Comparison of ENCODE assay signal across 16 mouse cellular contexts in genomic region chr19:31779021-31779420, GRCm38 (mm10). TPM values are rescaled to one million over a fixed set of nuclear protein-coding genes. Genes with fewer than 3 reads are reported as not detected.
DNase-seq lines count a peak whose midpoint lies in the region; ATAC-seq and TF ChIP-seq lines count a peak whose summit lies in the region.
"Had no signal": no experiment of that assay in that cellular context is flagged by ENCODE, and none has a peak within 500 bp of the region (broad histone marks: within the 10 kb centered on the region; RNA-seq: fewer than 3 reads in every experiment).

No protein-coding gene starts in this region.

- H3K9ac ChIP-seq in heart, postnatal 0 days (replicated peaks; ENCODE audit: low read depth, low read length), result no peak overlapping the region
- H3K9ac ChIP-seq in heart, embryonic 11.5 days (ENCODE audit: low read depth, low read length), result no peak overlapping the region
- H3K9ac ChIP-seq in liver, embryonic 13.5 days, result no peak overlapping the region
- H3K9ac ChIP-seq in forebrain, postnatal 0 days, result no peak overlapping the region
- H3K9ac ChIP-seq: embryonic facial prominence, embryonic 13.5 days; midbrain, embryonic 12.5 days had no signal

- 13% methylated on average over 4 of the region's 4 CpGs for WGBS in heart, postnatal 0 days
- WGBS in heart, embryonic 11.5 days (ENCODE audit: insufficient replicate concordance), result 41% methylated on average over 4 of the region's 4 CpGs
- WGBS in liver, embryonic 13.5 days (ENCODE audit: insufficient replicate concordance), result 12% methylated on average over 4 of the region's 4 CpGs
- 76% methylated on average over 4 of the region's 4 CpGs for WGBS in forebrain, postnatal 0 days

- no peaks in the 10 kb centered on the region for H3K27me3 ChIP-seq in heart, postnatal 0 days (ENCODE audit: control insufficient read depth, insufficient read depth, low read length)
- no peaks in the 10 kb centered on the region for H3K27me3 ChIP-seq in heart, embryonic 11.5 days (ENCODE audit: control insufficient read depth, insufficient read depth, low read length)
- no peaks in the 10 kb centered on the region for H3K27me3 ChIP-seq in liver, embryonic 13.5 days
- no peaks in the 10 kb centered on the region for H3K27me3 ChIP-seq in forebrain, postnatal 0 days (ENCODE audit: insufficient read depth, low read length)
- H3K27me3 ChIP-seq: embryonic facial prominence, embryonic 13.5 days; midbrain, embryonic 12.5 days had no signal

- TF ChIP-seq CTCF in heart, postnatal 0 days (IDR thresholded peaks at IDR 0.05; ENCODE audit: low read depth), result no peak
- no peak for TF ChIP-seq CTCF in forebrain, postnatal 0 days (IDR thresholded peaks at IDR 0.05; ENCODE audit: low read depth)

- H3K4me3 ChIP-seq in heart, postnatal 0 days (ENCODE audit: low read depth, low read length), result no peak overlapping the region
- no peak overlapping the region for H3K4me3 ChIP-seq in heart, embryonic 11.5 days (ENCODE audit: low read depth, low read length)
- no peak overlapping the region for H3K4me3 ChIP-seq in liver, embryonic 13.5 days (replicated peaks)
- H3K4me3 ChIP-seq in forebrain, postnatal 0 days (ENCODE audit: low read depth, low read length), result no peak overlapping the region
- H3K4me3 ChIP-seq: embryonic facial prominence, embryonic 13.5 days; midbrain, embryonic 12.5 days; myocyte had no signal

- no peak for TF ChIP-seq EP300 in heart, postnatal 0 days (IDR thresholded peaks at IDR 0.05; ENCODE audit: low read depth)

- H3K4me1 ChIP-seq in heart, postnatal 0 days (ENCODE audit: control insufficient read depth, insufficient read depth), result peaks cover 19% of the 10 kb centered on the region; the same call in 1 of the 2 replicates
- peaks cover 6% of the 10 kb centered on the region for H3K4me1 ChIP-seq in heart, embryonic 11.5 days (ENCODE audit: control insufficient read depth, insufficient read depth, low read length)
- H3K4me1 ChIP-seq in liver, embryonic 13.5 days (replicated peaks), result peaks cover 50% of the 10 kb centered on the region
- H3K4me1 ChIP-seq in forebrain, postnatal 0 days (ENCODE audit: insufficient read depth), result no peaks in the 10 kb centered on the region
- H3K4me1 ChIP-seq: embryonic facial prominence, embryonic 13.5 days; midbrain, embryonic 12.5 days had no signal

- no peaks in the 10 kb centered on the region for H3K9me3 ChIP-seq in heart, postnatal 0 days (replicated peaks; ENCODE audit: control insufficient read depth, low read length)
- no peaks in the 10 kb centered on the region for H3K9me3 ChIP-seq in heart, embryonic 11.5 days (replicated peaks; ENCODE audit: control insufficient read depth, low read length)
- H3K9me3 ChIP-seq in liver, embryonic 13.5 days (replicated peaks), result no peaks in the 10 kb centered on the region
- H3K9me3 ChIP-seq in forebrain, postnatal 0 days (ENCODE audit: low read length), result no peaks in the 10 kb centered on the region
- H3K9me3 ChIP-seq: embryonic facial prominence, embryonic 13.5 days; midbrain, embryonic 12.5 days had no signal

- H3K27ac ChIP-seq in heart, postnatal 0 days (ENCODE audit: low read depth), result no peak overlapping the region; the same call in 1 of the 2 replicates
- no peak overlapping the region for H3K27ac ChIP-seq in heart, embryonic 11.5 days (ENCODE audit: low read depth, low read length)
- H3K27ac ChIP-seq in liver, embryonic 13.5 days, result peak overlapping the region; percentile 37; the same call in 1 of the 2 replicates
- no peak overlapping the region for H3K27ac ChIP-seq in forebrain, postnatal 0 days (ENCODE audit: low read depth, low read length)
- H3K27ac ChIP-seq: embryonic facial prominence, embryonic 13.5 days; hindbrain, postnatal 0 days; midbrain, embryonic 12.5 days had no signal

- no peak overlapping the region for H3K4me2 ChIP-seq in heart, postnatal 0 days (ENCODE audit: low read depth, low read length)
- H3K4me2 ChIP-seq in heart, embryonic 11.5 days, result no peak overlapping the region
- H3K4me2 ChIP-seq in liver, embryonic 13.5 days, result peak overlapping the region; percentile 20
- H3K4me2 ChIP-seq in forebrain, postnatal 0 days (ENCODE audit: low read depth), result no peak overlapping the region
- H3K4me2 ChIP-seq: embryonic facial prominence, embryonic 13.5 days; midbrain, embryonic 12.5 days had no signal

- peak; percentile 31 for DNase-seq in cerebellum, postnatal 36 days
- DNase-seq in cerebellum, adult 11-12 months, result no peak
- no peak for DNase-seq in heart, postnatal 0 days (ENCODE audit: low spot score)
- peak; percentile 59 for DNase-seq in liver, embryonic 13.5 days
- DNase-seq in forebrain, postnatal 0 days, result no peak
- no peak for DNase-seq in natural killer cell, adult 2 months (ENCODE audit: low spot score in 2 of 2)
- DNase-seq: adrenal gland, adult 2 months; kidney, adult 18-20 months; kidney, postnatal 14 days; layer of hippocampus, adult 9-11 months; lung, postnatal 36 days had no signal

- ATAC-seq in heart, postnatal 0 days (ENCODE audit: insufficient read depth, low read depth), result 0 out of 2 replicates have a peak, but pooled peaks have one; percentile 33
- no peak for ATAC-seq in heart, embryonic 11.5 days (replicated peaks; ENCODE audit: insufficient number of reproducible peaks, low FRiP score, low TSS enrichment)
- peak; percentile 72 for ATAC-seq in liver, embryonic 13.5 days (ENCODE audit: low read depth)
- ATAC-seq in forebrain, postnatal 0 days, result no peak
- ATAC-seq: hindbrain, postnatal 0 days had no signal

- no peaks in the 10 kb centered on the region for H3K36me3 ChIP-seq in heart, postnatal 0 days (replicated peaks; ENCODE audit: control insufficient read depth, insufficient read depth, low read length)
- H3K36me3 ChIP-seq in heart, embryonic 11.5 days (ENCODE audit: control insufficient read depth, insufficient read depth, low read length), result no peaks in the 10 kb centered on the region
- no peaks in the 10 kb centered on the region for H3K36me3 ChIP-seq in liver, embryonic 13.5 days
- no peaks in the 10 kb centered on the region for H3K36me3 ChIP-seq in forebrain, postnatal 0 days (ENCODE audit: insufficient read depth)
- H3K36me3 ChIP-seq: embryonic facial prominence, embryonic 13.5 days; midbrain, embryonic 12.5 days had no signal

RNA-seq across cellular contexts. Expression of gene Prkg1, which starts 14.2 kb away (rescaled TPM):
- 11.2 and 14.6 TPM in 2 replicates for total RNA-seq in heart, postnatal 0 days (2014; rRNA removed; ENCODE audit: low replicate concordance)
- 4.5 TPM in 2 replicates for polyA plus RNA-seq in heart, postnatal 0 days (2015; fragmentation: Nextera tagmentation; extraction: Ambion mirVana)
- polyA plus RNA-seq in heart, embryonic 11.5 days (2014; fragmentation: Nextera tagmentation; extraction: Ambion mirVana), result 8.2 and 10.9 TPM in 2 replicates
- polyA plus RNA-seq in liver, embryonic 13.5 days (2015; fragmentation: Nextera tagmentation; extraction: Ambion mirVana), result 0.83 and 0.92 TPM in 2 replicates
- total RNA-seq in forebrain, postnatal 0 days (2014; rRNA removed), result 9.9 and 10.6 TPM in 2 replicates
- 1.8 and 3.2 TPM in 2 replicates for polyA plus RNA-seq in forebrain, postnatal 0 days (2015; fragmentation: Nextera tagmentation; extraction: Ambion mirVana)

Comparison
In these comparisons a context has a peak if more than half of its experiments do, and no peak if none do; other contexts are left out.
1. DNase-seq: peak in cerebellum, postnatal 36 days (2 of 2) and liver, embryonic 13.5 days (single experiment); none in cerebellum, adult 11-12 months (single experiment), heart, postnatal 0 days (single experiment), forebrain, postnatal 0 days (single experiment) and natural killer cell, adult 2 months (0 of 2).
2. ATAC-seq: peak in heart, postnatal 0 days (single experiment) and liver, embryonic 13.5 days (single experiment); none in heart, embryonic 11.5 days (single experiment) and forebrain, postnatal 0 days (single experiment).